Mouse (Mus musculus): Measurements from ENCODE around the gene Ndufc1. TPM values are rescaled to one million over a fixed set of nuclear protein-coding genes. Genes with fewer than 3 reads are reported as not detected.

The Ndufc1 gene
- polyA plus RNA-seq, 1 experiment, result 29.5 TPM

- TF ChIP-seq GATA1 (IDR thresholded peaks at IDR 0.05; ENCODE audit: low read length), result no peak
These were observed 9.3 kb downstream of the Ndufc1 start for GRCm38 (mm10) chr3:51399531-51399930.

- no peak for TF ChIP-seq GATA1 (IDR thresholded peaks at IDR 0.05; ENCODE audit: low read length)
These were observed 10.1 kb downstream of the Ndufc1 start for GRCm38 (mm10) chr3:51398667-51399066.

- TF ChIP-seq GATA1 (IDR thresholded peaks at IDR 0.05; ENCODE audit: low read length), result no peak
These were observed 11.0 kb downstream of the Ndufc1 start for GRCm38 (mm10) chr3:51397700-51398299.

GRCm38 (mm10) chr3:51396219-51397068 lies 12.3 kb downstream of the Ndufc1 start, which contains the start of gene Mgarp:
TSS of gene Mgarp (minus strand) at chr3:51396738.
- TF ChIP-seq GATA1 (IDR thresholded peaks at IDR 0.05; ENCODE audit: low read length), result no peak

- TF ChIP-seq GATA1 (IDR thresholded peaks at IDR 0.05; ENCODE audit: low read length), result no peak
These were observed 13.2 kb downstream of the Ndufc1 start for GRCm38 (mm10) chr3:51395461-51396145.

GRCm38 (mm10) chr3:51394881-51395280 lies 13.9 kb downstream of the Ndufc1 start:
- TF ChIP-seq GATA1 (IDR thresholded peaks at IDR 0.05; ENCODE audit: low read length), result no peak

- no peak for TF ChIP-seq GATA1 (IDR thresholded peaks at IDR 0.05; ENCODE audit: low read length)
These were observed 15.1 kb downstream of the Ndufc1 start for GRCm38 (mm10) chr3:51393651-51394050.

GRCm38 (mm10) chr3:51391591-51391990 lies 17.2 kb downstream of the Ndufc1 start:
- no peak for TF ChIP-seq GATA1 (IDR thresholded peaks at IDR 0.05; ENCODE audit: low read length)

GRCm38 (mm10) chr3:51391095-51391494 lies 17.7 kb downstream of the Ndufc1 start:
- no peak for TF ChIP-seq GATA1 (IDR thresholded peaks at IDR 0.05; ENCODE audit: low read length)

- TF ChIP-seq GATA1 (IDR thresholded peaks at IDR 0.05; ENCODE audit: low read length), result peak; percentile 68
These were observed 19.9 kb downstream of the Ndufc1 start for GRCm38 (mm10) chr3:51388904-51389303.

- no peak for TF ChIP-seq GATA1 (IDR thresholded peaks at IDR 0.05; ENCODE audit: low read length)
These were observed 20.9 kb downstream of the Ndufc1 start for GRCm38 (mm10) chr3:51387868-51388381.

GRCm38 (mm10) chr3:51387134-51387451 lies 21.7 kb downstream of the Ndufc1 start:
- TF ChIP-seq GATA1 (IDR thresholded peaks at IDR 0.05; ENCODE audit: low read length), result no peak

- TF ChIP-seq GATA1 (IDR thresholded peaks at IDR 0.05; ENCODE audit: low read length), result no peak
These were observed 22.2 kb downstream of the Ndufc1 start for GRCm38 (mm10) chr3:51386441-51387133.

- TF ChIP-seq GATA1 (IDR thresholded peaks at IDR 0.05; ENCODE audit: low read length), result no peak
These were observed 25.4 kb downstream of the Ndufc1 start for GRCm38 (mm10) chr3:51383409-51383808.

GRCm38 (mm10) chr3:51380660-51381014 lies 28.2 kb downstream of the Ndufc1 start:
- TF ChIP-seq GATA1 (IDR thresholded peaks at IDR 0.05; ENCODE audit: low read length), result no peak
